ENCODE assay signal across 8 mouse cellular contexts in genomic region chr11:74831606-74832451, GRCm38 (mm10). TPM values are rescaled to one million over a fixed set of nuclear protein-coding genes. Genes with fewer than 3 reads are reported as not detected.
DNase-seq lines count a peak whose midpoint lies in the region; ATAC-seq and TF ChIP-seq lines count a peak whose summit lies in the region.

No protein-coding gene starts in this region.

- no peaks in the 10 kb centered on the region for H3K9me3 ChIP-seq in forebrain, embryonic 15.5 days

- WGBS in forebrain, embryonic 15.5 days: under 1% methylated on average over 61 of the region's 61 CpGs
- WGBS in lung, adult 2 months: under 1% methylated on average over 61 of the region's 61 CpGs

- ATAC-seq in forebrain, embryonic 15.5 days (replicated peaks): peak; percentile 71
- ATAC-seq in neutrophil, adult 5-6 weeks (ENCODE audit: extremely low read depth, insufficient number of reproducible peaks, low FRiP score, poor library complexity, severe bottlenecking): peak; percentile 34

- H3K4me2 ChIP-seq in forebrain, embryonic 15.5 days (replicated peaks): peak overlapping the region; percentile 90

- peak overlapping the region; percentile 76 for H3K4me3 ChIP-seq in forebrain, embryonic 15.5 days
- H3K4me3 ChIP-seq in lung, adult 2 months (replicated peaks; ENCODE audit: extremely low read depth, low read depth, low read length): peak overlapping the region; percentile 97

- intact Hi-C loops in heart, postnatal 25 days (cut with DNase I): loop anchor here (5.0 to 10.0 kb wide), 2 partner anchors 110 to 1673 kb away; partner anchors contain the start of gene Pafah1b1

- no peak for TF ChIP-seq CTCF in lung, adult 2 months (IDR thresholded peaks at IDR 0.05; ENCODE audit: insufficient read depth, low read length)

- 0 out of 2 replicates have a peak, but pooled peaks cover 2% of the 10 kb centered on the region for H3K36me3 ChIP-seq in forebrain, embryonic 15.5 days

- peaks cover 46% of the 10 kb centered on the region for H3K4me1 ChIP-seq in forebrain, embryonic 15.5 days
- peaks cover 32% of the 10 kb centered on the region for H3K4me1 ChIP-seq in lung, adult 2 months (ENCODE audit: control insufficient read depth, insufficient read depth, low read length)

- peak; percentile 98 for DNase-seq in ES-CJ7 (ENCODE audit: low read depth, low spot score)
- DNase-seq in cerebellum, adult 11 months: peak; percentile 98
- peak; percentile 99 for DNase-seq in heart, postnatal 25 days (ENCODE audit: low spot score)
- DNase-seq in layer of hippocampus, adult 18-20 months (ENCODE audit: low spot score in 2 of 2): peak; percentile 98
- peak; percentile 100 for DNase-seq in lung, adult 2 months
- DNase-seq in thymus, adult 18-20 months: peak; percentile 94 to 95

- H3K27ac ChIP-seq in forebrain, embryonic 15.5 days (replicated peaks): peak overlapping the region; percentile 94

- H3K9ac ChIP-seq in forebrain, embryonic 15.5 days (replicated peaks): peak overlapping the region; percentile 94

- no peaks in the 10 kb centered on the region for H3K27me3 ChIP-seq in forebrain, embryonic 15.5 days

- TF ChIP-seq POLR2A in lung, adult 2 months (IDR thresholded peaks at IDR 0.05; ENCODE audit: borderline replicate concordance, extremely low read depth, low read depth, low read length): peak; percentile 82; the same call in 1 of the 2 replicates

RNA-seq across cellular contexts. Expression of gene Mnt, which starts 1.1 kb away (rescaled TPM):
- 10.0 and 10.1 TPM in 2 replicates for polyA plus RNA-seq in forebrain, embryonic 15.5 days (2015; fragmentation: Nextera tagmentation; extraction: Ambion mirVana)
- 10 to 100 TPM in 1 of 2 experiments, 1 to 10 TPM in 1; 9.8 to 10.6 TPM for total RNA-seq in heart, postnatal 25 days (2021)
- total RNA-seq in layer of hippocampus, adult 18-20 months (2021): 10 to 100 TPM; 33.5 to 36.5 TPM
- 21.3 and 22.2 TPM in 2 replicates for polyA plus RNA-seq in lung, adult 2 months (2012; rRNA removed)
- total RNA-seq in neutrophil, adult 5-6 weeks (2017): 19.8 and 32.4 TPM in 2 replicates

Comparison
In these comparisons a context has a peak if more than half of its experiments do, and no peak if none do; other contexts are left out.
1. Peak in every context shown above with its lines: DNase-seq, ATAC-seq, H3K4me3 ChIP-seq and H3K27ac ChIP-seq.